8 mouse cellular contexts compared by ENCODE assay signal in genomic region chr6:122741460-122742227, GRCm38 (mm10). TPM values are rescaled to one million over a fixed set of nuclear protein-coding genes. Genes with fewer than 3 reads are reported as not detected.
DNase-seq lines count a peak whose midpoint lies in the region; ATAC-seq and TF ChIP-seq lines count a peak whose summit lies in the region.

No protein-coding gene starts in this region.

- H3K9me3 ChIP-seq in limb, embryonic 15.5 days = no peaks in the 10 kb centered on the region

- 4% methylated on average over 25 of the region's 25 CpGs for WGBS in limb, embryonic 15.5 days
- 14% methylated on average over 25 of the region's 25 CpGs for whole genome bisulfite sequencing in small intestine, adult 2 months

- peaks cover 11% of the 10 kb centered on the region; the same call in 1 of the 2 replicates for H3K27me3 ChIP-seq in limb, embryonic 15.5 days
- no peaks in the 10 kb centered on the region for H3K27me3 ChIP-seq in small intestine, adult 2 months (ENCODE audit: control insufficient read depth, insufficient read depth, low read length)

- H3K4me3 ChIP-seq in left cerebral cortex, adult 2 months = peak overlapping the region; percentile 68
- H3K4me3 ChIP-seq in embryonic fibroblast, embryonic 13.5 days (ENCODE audit: insufficient read depth, low read length) = peak overlapping the region; percentile 53
- H3K4me3 ChIP-seq in limb, embryonic 15.5 days = peak overlapping the region; percentile 54
- H3K4me3 ChIP-seq in small intestine, adult 2 months (ENCODE audit: low read depth, low read length) = peak overlapping the region; percentile 61

- TF ChIP-seq CTCF in left cerebral cortex, adult 2 months (IDR thresholded peaks at IDR 0.05) = no peak
- TF ChIP-seq CTCF in brain, embryonic 14.5 days (IDR thresholded peaks at IDR 0.05; ENCODE audit: borderline replicate concordance, extremely low read depth, insufficient read depth, insufficient read length) = no peak
- TF ChIP-seq CTCF in embryonic fibroblast, embryonic 13.5 days (IDR thresholded peaks at IDR 0.05; ENCODE audit: borderline replicate concordance, insufficient read depth, low read length) = no peak
- no peak for TF ChIP-seq CTCF in small intestine, adult 2 months (IDR thresholded peaks at IDR 0.05; ENCODE audit: extremely low read depth, insufficient read length, insufficient replicate concordance, low read depth, low read length)

- no peaks in the 10 kb centered on the region for H3K4me1 ChIP-seq in embryonic fibroblast, embryonic 13.5 days (ENCODE audit: control insufficient read depth, insufficient read depth, low read length)
- peaks cover 18% of the 10 kb centered on the region for H3K4me1 ChIP-seq in limb, embryonic 15.5 days
- H3K4me1 ChIP-seq in small intestine, adult 2 months (ENCODE audit: control insufficient read depth, insufficient read depth, insufficient read length, low read length) = no peaks in the 10 kb centered on the region

- peak overlapping the region; percentile 87 for H3K27ac ChIP-seq in left cerebral cortex, adult 2 months
- H3K27ac ChIP-seq in embryonic fibroblast, embryonic 13.5 days (ENCODE audit: insufficient read depth, low read length) = no peak overlapping the region
- H3K27ac ChIP-seq in limb, embryonic 15.5 days = no peak overlapping the region
- H3K27ac ChIP-seq in small intestine, adult 2 months (ENCODE audit: insufficient read depth, low read depth, low read length) = no peak overlapping the region; the same call in 1 of the 2 replicates

- ATAC-seq in limb, embryonic 15.5 days (ENCODE audit: insufficient number of reproducible peaks, low FRiP score, low TSS enrichment, low read depth) = no peak

- peaks cover 7% of the 10 kb centered on the region; the same call in 1 of the 2 replicates for H3K36me3 ChIP-seq in limb, embryonic 15.5 days
- H3K36me3 ChIP-seq in small intestine, adult 2 months (ENCODE audit: control insufficient read depth, insufficient read depth, low read length) = no peaks in the 10 kb centered on the region

- no peak for TF ChIP-seq POLR2A in brain, embryonic 14.5 days (IDR thresholded peaks at IDR 0.05; ENCODE audit: borderline replicate concordance, extremely low read depth, insufficient read depth, insufficient read length, poor library complexity, severe bottlenecking)
- TF ChIP-seq POLR2A in embryonic fibroblast, embryonic 13.5 days (IDR thresholded peaks at IDR 0.05; ENCODE audit: low read depth, low read length) = no peak
- TF ChIP-seq POLR2A in small intestine, adult 2 months (IDR thresholded peaks at IDR 0.05; ENCODE audit: low read depth, low read length) = no peak

- intact Hi-C loops in left cerebral cortex, adult 2 months (cut with DNase I) = loop anchor here (1.0 to 5.0 kb wide), 3 partner anchors 20 to 133 kb away; partner anchors contain the start of genes Necap1 and Slc2a3

- DNase-seq in left cerebral cortex, adult 2 months (ENCODE audit: extremely low spot score in 1 of 2, low spot score in 2 of 2) = no peak
- no peak for DNase-seq in left cerebral cortex, adult 8-10 months (ENCODE audit: low spot score in 2 of 2)
- peak; percentile 44 for DNase-seq in brain, embryonic 14.5 days (ENCODE audit: low read depth)
- DNase-seq in right cerebral cortex, postnatal 25 days = no peak
- no peak for DNase-seq in kidney, postnatal 25 days

- H3K4me2 ChIP-seq in limb, embryonic 15.5 days = peak overlapping the region; percentile 68

- peak overlapping the region; percentile 39 for H3K9ac ChIP-seq in limb, embryonic 15.5 days

RNA-seq across cellular contexts. Expression of gene Nanog, which starts 34.4 kb away (rescaled TPM):
- not detected for total RNA-seq in left cerebral cortex, adult 2 months (2021)
- total RNA-seq in left cerebral cortex, adult 8-10 months (2022) = not detected
- polyA plus RNA-seq in brain, embryonic 14.5 days (2012; rRNA removed) = 0.22 and 0.23 TPM in 2 replicates
- polyA plus RNA-seq in embryonic fibroblast, embryonic 13.5 days (2011; ENCODE audit: insufficient read length, low read depth, missing spikeins) = 0.93 and 1.1 TPM in 2 replicates
- 0.17 and 0.20 TPM in 2 replicates for polyA plus RNA-seq in limb, embryonic 15.5 days (2015; fragmentation: Nextera tagmentation; extraction: Ambion mirVana)
- not detected in 2 replicates for polyA plus RNA-seq in small intestine, adult 2 months (2012; rRNA removed)

RNA-seq across cellular contexts. Expression of gene Slc2a3, which starts 59.8 kb away (rescaled TPM):
- 100 to 1,000 TPM; 111 to 128 TPM for total RNA-seq in left cerebral cortex, adult 2 months (2021)
- total RNA-seq in left cerebral cortex, adult 8-10 months (2022) = 100 to 1,000 TPM in 3 of 4 experiments, 10 to 100 TPM in 1; 95.5 to 112 (median 107) TPM
- 25.9 and 36.3 TPM in 2 replicates for polyA plus RNA-seq in brain, embryonic 14.5 days (2012; rRNA removed)
- 4.9 and 6.1 TPM in 2 replicates for polyA plus RNA-seq in embryonic fibroblast, embryonic 13.5 days (2011; ENCODE audit: insufficient read length, low read depth, missing spikeins)
- 91.6 and 100 TPM in 2 replicates for polyA plus RNA-seq in limb, embryonic 15.5 days (2015; fragmentation: Nextera tagmentation; extraction: Ambion mirVana)
- polyA plus RNA-seq in small intestine, adult 2 months (2012; rRNA removed) = 1.0 and 1.3 TPM in 2 replicates
